Mouse (Mus musculus) bone marrow, adult 2 months (tissue): ENCODE data around the gene Cdca5.

Experiments
- CTCF ChIP-seq: fragments of 200-500 bp; IDR thresholded peaks from 2 replicates; pipeline ENCODE4 v1.5.1; 2011; ENCODE audit warnings: low read length, control low read depth; ENCODE audit not compliant: control insufficient read depth, insufficient read depth
- POLR2A ChIP-seq: fragments of 200-500 bp; IDR thresholded peaks from 2 replicates; pipeline ENCODE4 v1.6.1; 2011; ENCODE audit warnings: low read depth, mild to moderate bottlenecking, control low read depth, low read length, borderline replicate concordance; ENCODE audit not compliant: control insufficient read depth

DNA sequence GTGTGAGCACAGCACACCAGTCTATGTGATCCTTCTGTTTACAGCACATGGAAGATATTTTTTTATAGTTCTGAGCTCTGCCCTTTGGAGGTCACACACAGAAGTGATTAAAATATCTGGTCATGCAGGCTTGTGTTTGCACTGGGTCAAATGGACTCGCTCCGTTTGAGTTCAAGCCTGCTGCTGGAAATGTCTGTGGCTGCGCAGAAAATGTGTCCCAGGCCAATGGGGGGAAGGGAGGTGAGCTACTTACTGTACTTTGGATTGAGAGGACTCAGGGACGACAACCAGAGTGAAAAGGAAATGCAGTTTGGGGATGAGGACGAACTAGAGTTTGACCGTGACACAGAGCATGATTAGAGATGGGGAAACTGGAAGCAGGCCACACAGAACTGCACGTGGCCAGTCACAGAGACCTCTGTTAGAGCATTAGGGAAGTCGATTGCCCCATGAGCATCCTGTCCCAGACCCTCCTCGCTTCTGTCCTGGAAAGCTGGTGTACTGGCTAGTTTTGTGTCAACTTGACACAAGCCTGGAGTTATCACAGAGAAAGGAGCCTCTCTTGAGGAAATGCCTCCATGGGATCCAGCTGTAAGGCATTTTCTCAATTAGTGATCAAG is 48.7 kb upstream of the Cdca5 start:
- TF ChIP-seq POLR2A, result no peak
- TF ChIP-seq CTCF, result no peak
